Mouse (Mus musculus): ENCODE measurements around the gene Apob. TPM values are rescaled to one million over a fixed set of nuclear protein-coding genes. Genes with fewer than 3 reads are reported as not detected.

The Apob gene
- 0.05 and 0.21 TPM in 2 replicates for polyA plus RNA-seq (2015; fragmentation: Nextera tagmentation; extraction: Ambion mirVana)

GRCm38 (mm10) chr12:7977466-7978189 lies at the start of gene Apob:
Gene Apob, plus strand, starts transcription at chr12:7977648.

Other genes starting within 250 kb of the Apob start
- 35.8 and 39.9 TPM in 2 replicates for gene Ldah, start 230.5 kb downstream of the Apob start, polyA plus RNA-seq (2015; fragmentation: Nextera tagmentation; extraction: Ambion mirVana)

Data from spleen, postnatal 0 days (tissue).